Mouse (Mus musculus) kidney, embryonic 16.5 days (tissue): ENCODE measurements around the gene Rab15. TPM values are rescaled to one million over a fixed set of nuclear protein-coding genes. Genes with fewer than 3 reads are reported as not detected.
"Not testable (repeated sequence)": the region's sequence is repeated elsewhere in the genome, so short reads cannot be mapped to it uniquely, and the experiment has no call there.

Source experiments
- ATAC-seq: fragments of 200-750 bp; cut with Nextera tagmentation; 2 replicates; pipeline ENCODE4 v1.8.0; 2017; ENCODE audit warnings: moderate TSS enrichment; ENCODE audit not compliant: low FRiP score, low TSS enrichment
- H3K27ac ChIP-seq: fragments of 300-500 bp; sonication (generic); 2 replicates; pipeline ENCODE4 v1.5.1; 2014; ENCODE audit warnings: low read length
- H3K27me3 ChIP-seq: fragments of 300-500 bp; sonication (generic); 2 replicates; pipeline ENCODE4 v1.6.1; 2014; ENCODE audit warnings: low read length, control low read depth, mixed read lengths; ENCODE audit not compliant: insufficient read depth
- H3K36me3 ChIP-seq: fragments of 300-500 bp; sonication (generic); 2 replicates; pipeline ENCODE4 v1.6.1; 2014; ENCODE audit warnings: low read length, control low read depth, mixed read lengths; ENCODE audit not compliant: insufficient read depth
- H3K4me1 ChIP-seq: fragments of 300-500 bp; sonication (generic); 2 replicates; pipeline ENCODE4 v1.6.1; 2014; ENCODE audit warnings: low read length, control low read depth, mixed read lengths; ENCODE audit not compliant: insufficient read depth
- H3K4me2 ChIP-seq: fragments of 300-500 bp; sonication (generic); replicated peaks from 2 replicates; pipeline ENCODE4 v1.6.1; 2014; ENCODE audit warnings: low read depth, low read length
- H3K4me3 ChIP-seq: fragments of 300-500 bp; sonication (generic); 2 replicates; pipeline ENCODE4 v1.5.1; 2014; ENCODE audit warnings: mild to moderate bottlenecking, low read length
- H3K9ac ChIP-seq: fragments of 300-500 bp; sonication (generic); replicated peaks from 2 replicates; pipeline ENCODE4 v1.6.1; 2014; ENCODE audit warnings: low read length
- H3K9me3 ChIP-seq: fragments of 300-500 bp; sonication (generic); 2 replicates; pipeline ENCODE4 v1.6.1; 2016; ENCODE audit warnings: low read length, control low read depth
- WGBS: fragments of 180-500 bp; shearing (Covaris S2); extraction: QIAGEN DNeasy Blood & Tissue Kit; methylation state at CpG from one replicate; pipeline ENCODE4 v1.1.7; 2014; 5-methylcytosine and 5-hydroxymethylcytosine counted together
- polyA plus RNA-seq: library from polyadenylated mRNA; unstranded; fragments of >200 nt; fragmentation: Nextera tagmentation; extraction: Ambion mirVana; gene quantifications from 2 replicates; pipeline ENCODE4 v1.2.1, GENCODE M21; 2015

Rab15 gene
- 13.6 and 14.2 TPM in 2 replicates for polyA plus RNA-seq

DNA sequence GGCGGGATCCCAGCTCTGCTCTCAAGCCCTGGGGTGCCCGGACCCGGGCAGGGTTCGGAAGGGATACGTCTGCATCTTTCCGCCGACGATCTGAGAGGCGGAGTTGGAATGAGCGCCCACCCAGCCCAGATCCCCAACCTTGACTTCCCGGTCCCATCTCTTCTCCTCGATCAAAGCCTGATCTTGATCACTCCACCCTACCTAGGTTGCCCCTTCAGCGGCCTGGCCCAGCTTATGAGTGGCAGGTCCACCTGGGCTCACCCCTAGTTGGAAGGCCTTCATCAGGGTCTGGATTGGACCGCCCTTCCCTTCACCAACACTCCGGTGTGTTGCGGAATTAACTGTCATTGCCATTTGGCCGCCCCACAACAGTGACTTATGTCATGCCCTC, at the start of gene Rab15:
Rab15 (minus strand) TSS at position 258 of the 391 bp plus-strand sequence.
- Histone ChIP-seq H3K36me3 (no peaks in the 10 kb centered on the region), H3K9me3 (no peaks in the 10 kb centered on the region), H3K4me3 (peak within 1 kb of the TSS; percentile 54), H3K4me2 (peak within 1 kb of the TSS; percentile 75), H3K27ac (no peak within 1 kb of the TSS), H3K9ac (peak within 1 kb of the TSS; percentile 72), H3K27me3 (peaks cover 37% of the 10 kb centered on the region), H3K4me1 (peaks cover 16% of the 10 kb centered on the region)
- peak; percentile 17; the same call in 1 of the 2 replicates for ATAC-seq
- 2% methylated on average over 17 of the region's 17 CpGs for WGBS

DNA sequence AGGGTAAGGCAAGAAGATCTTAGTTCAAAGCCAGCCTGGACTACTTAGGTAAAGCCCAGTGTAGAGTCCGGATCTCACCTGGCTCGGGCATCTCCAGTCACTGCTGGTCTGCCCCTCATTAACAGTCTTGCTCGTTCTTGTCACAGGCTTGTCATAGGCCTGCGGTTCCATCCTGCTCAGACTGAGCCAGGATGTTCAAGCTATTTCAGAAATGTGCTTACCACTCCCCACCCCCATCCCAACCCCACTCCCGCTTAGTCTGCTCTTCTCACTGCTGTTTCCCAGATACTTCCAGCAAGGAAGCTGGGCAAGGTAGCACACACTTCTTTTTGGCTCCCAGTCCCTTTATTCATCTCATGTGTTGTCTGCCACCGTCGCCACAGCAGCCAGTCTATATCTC, 46.9 kb upstream of the Rab15 start:
- 89% methylated on average over 7 of the region's 7 CpGs for WGBS
- Histone ChIP-seq H3K9ac (no peak overlapping the region), H3K27me3 (no peaks in the 10 kb centered on the region), H3K4me1 (0 out of 2 replicates have a peak, but pooled peaks cover under 1% of the 10 kb centered on the region), H3K27ac (no peak overlapping the region), H3K4me2 (no peak overlapping the region), H3K4me3 (no peak overlapping the region), H3K9me3 (no peaks in the 10 kb centered on the region), H3K36me3 (no peaks in the 10 kb centered on the region; the same call in 1 of the 2 replicates)
- ATAC-seq: no peak

DNA sequence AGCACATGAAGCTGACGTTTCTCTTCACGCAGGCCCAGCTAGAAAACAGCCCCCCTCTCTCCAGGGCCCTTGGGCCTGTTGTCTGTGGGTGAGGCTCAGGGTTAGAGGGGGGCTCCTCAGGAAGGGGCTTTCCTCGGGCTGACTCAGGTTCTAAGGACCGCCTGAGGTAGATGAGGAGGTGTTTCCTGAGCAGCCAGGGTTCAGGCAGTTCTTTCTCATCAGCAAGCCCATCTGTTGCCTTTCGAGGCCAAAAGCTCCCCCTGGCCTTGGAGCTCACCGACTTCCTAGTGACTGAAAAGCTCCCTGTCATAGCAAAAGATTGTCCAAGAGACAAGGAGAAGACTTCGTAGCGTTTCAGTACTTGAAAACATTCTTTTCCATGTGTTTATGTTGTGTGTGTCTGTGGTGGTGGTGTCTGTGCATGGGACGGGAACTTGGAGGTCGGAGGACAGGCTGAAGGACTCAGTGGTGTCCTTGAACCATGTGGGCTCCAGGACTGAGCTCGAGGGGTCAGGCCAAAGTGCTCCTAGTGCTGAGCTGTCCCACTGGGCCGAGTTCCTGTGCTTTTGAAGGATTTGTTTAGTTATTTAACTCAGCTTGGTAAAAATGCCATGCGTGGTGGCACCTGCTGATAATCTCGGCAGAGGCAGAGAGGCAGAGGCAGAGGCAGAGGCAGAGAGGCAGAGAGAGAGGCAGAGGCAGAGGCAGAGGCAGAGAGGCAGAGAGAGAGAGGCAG, 45.9 kb upstream of the Rab15 start:
- 74% methylated on average over 14 of the region's 14 CpGs for WGBS
- no peaks in the 10 kb centered on the region for H3K4me1 ChIP-seq

GRCm38 (mm10) chr12:76867586-76868280, 45.0 kb upstream of the Rab15 start:
- Histone ChIP-seq H3K9me3 (no peaks in the 10 kb centered on the region), H3K27ac (no peak overlapping the region), H3K4me2 (no peak overlapping the region), H3K9ac (no peak overlapping the region), H3K36me3 (peaks cover 6% of the 10 kb centered on the region; the same call in 1 of the 2 replicates), H3K27me3 (no peaks in the 10 kb centered on the region), H3K4me1 (no peaks in the 10 kb centered on the region), H3K4me3 (no peak overlapping the region)
- ATAC-seq: no peak
- 70% methylated on average over 10 of the region's 10 CpGs for WGBS

More for the DNA sequence above, 45.9 kb upstream of the Rab15 start:
- Histone ChIP-seq H3K4me3 (no peak overlapping the region), H3K27me3 (no peaks in the 10 kb centered on the region), H3K9ac (no peak overlapping the region), H3K4me2 (no peak overlapping the region), H3K36me3 (no peaks in the 10 kb centered on the region; the same call in 1 of the 2 replicates), H3K9me3 (no peaks in the 10 kb centered on the region), H3K27ac (no peak overlapping the region)
- ATAC-seq: no peak

DNA sequence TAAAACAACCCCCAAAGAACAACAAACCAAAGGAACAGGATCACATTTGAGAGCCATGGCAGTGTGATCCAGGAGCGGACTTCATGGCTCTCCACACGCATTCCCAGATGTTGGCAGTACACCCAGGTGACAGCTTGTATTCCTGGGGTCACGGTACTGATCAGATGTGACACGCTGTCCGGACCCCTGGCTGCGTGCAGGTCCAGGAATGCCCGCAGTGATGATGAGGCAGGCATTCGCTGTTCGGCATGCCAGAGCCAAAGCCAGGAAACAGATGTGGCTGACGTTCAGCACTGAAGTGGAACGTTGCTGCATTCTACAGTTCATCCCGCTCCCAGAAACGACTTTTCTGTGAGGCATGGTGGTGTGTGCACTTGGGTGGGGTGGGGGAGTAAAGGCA, 42.6 kb upstream of the Rab15 start:
- 79% methylated on average over 13 of the region's 13 CpGs for WGBS
- ATAC-seq: no peak
- Histone ChIP-seq H3K27me3 (no peaks in the 10 kb centered on the region), H3K9ac (no peak overlapping the region), H3K4me2 (no peak overlapping the region), H3K4me3 (no peak overlapping the region), H3K9me3 (no peaks in the 10 kb centered on the region), H3K4me1 (no peaks in the 10 kb centered on the region), H3K36me3 (0 out of 2 replicates have a peak, but pooled peaks cover 6% of the 10 kb centered on the region), H3K27ac (no peak overlapping the region)

- WGBS: 66% methylated on average over 11 of the region's 11 CpGs
These were observed 40.9 kb upstream of the Rab15 start for GRCm38 (mm10) chr12:76863651-76864050.

DNA sequence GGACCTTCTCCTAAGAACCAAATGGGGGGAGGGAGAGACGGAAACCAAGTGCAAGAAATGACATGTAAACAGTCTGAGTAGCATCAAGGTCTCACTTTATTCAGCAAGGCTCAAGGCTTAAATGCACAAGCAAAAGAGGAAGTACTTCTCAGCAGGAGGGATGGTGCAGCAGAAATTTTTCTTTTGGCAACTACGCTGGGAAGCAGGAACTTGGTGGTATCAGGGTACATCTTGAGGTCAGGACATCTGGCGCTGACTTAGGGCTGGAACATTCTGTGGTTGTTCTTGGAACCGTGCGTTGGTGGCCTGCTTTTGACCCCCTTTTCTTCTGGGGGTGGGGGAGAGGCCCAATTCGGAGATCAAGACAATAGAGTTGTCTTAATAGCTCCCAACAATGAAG, 36.1 kb upstream of the Rab15 start:
- H3K9me3 ChIP-seq, H3K4me2 ChIP-seq, H3K27ac ChIP-seq, ATAC-seq, H3K4me1 ChIP-seq, H3K36me3 ChIP-seq, H3K9ac ChIP-seq, H3K27me3 ChIP-seq, H3K4me3 ChIP-seq: not testable (repeated sequence)
- 71% methylated on average over 6 of the region's 6 CpGs for WGBS

More at GRCm38 (mm10) chr12:76863651-76864050, 40.9 kb upstream of the Rab15 start:
- no peaks in the 10 kb centered on the region for H3K27me3 ChIP-seq
- H3K4me1 ChIP-seq: no peaks in the 10 kb centered on the region
- no peak overlapping the region for H3K27ac ChIP-seq
- no peaks in the 10 kb centered on the region for H3K9me3 ChIP-seq
- H3K36me3 ChIP-seq: 0 out of 2 replicates have a peak, but pooled peaks cover 6% of the 10 kb centered on the region
- no peak overlapping the region for H3K4me2 ChIP-seq
- H3K9ac ChIP-seq: no peak overlapping the region
- no peak overlapping the region for H3K4me3 ChIP-seq
- no peak; the same call in 1 of the 2 replicates for ATAC-seq

DNA sequence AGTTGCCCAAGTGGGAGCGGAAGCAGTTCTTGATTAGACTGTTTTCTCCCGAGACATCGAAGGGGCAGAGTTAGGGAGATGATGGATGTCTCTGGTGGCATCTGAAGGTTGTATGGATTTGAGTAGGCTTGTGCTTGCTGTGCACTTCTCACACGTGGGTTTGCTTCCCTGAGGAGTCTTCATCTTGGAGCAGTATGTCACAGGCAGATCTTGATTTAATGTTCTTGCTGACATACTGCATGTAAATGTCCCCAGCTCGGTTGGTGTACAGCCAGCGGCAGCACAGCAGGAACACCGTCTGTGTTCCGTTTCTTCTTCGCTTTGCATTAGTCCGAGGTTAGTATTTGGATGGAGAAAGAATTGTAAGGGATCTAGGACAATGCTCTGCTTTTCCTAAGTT, 34.4 kb upstream of the Rab15 start:
- Histone ChIP-seq H3K27ac (no peak overlapping the region), H3K27me3 (no peaks in the 10 kb centered on the region), H3K36me3 (0 out of 2 replicates have a peak, but pooled peaks cover 3% of the 10 kb centered on the region), H3K9me3 (no peaks in the 10 kb centered on the region), H3K4me1 (peaks cover 9% of the 10 kb centered on the region), H3K9ac (no peak overlapping the region), H3K4me2 (no peak overlapping the region), H3K4me3 (no peak overlapping the region)
- 78% methylated on average over 10 of the region's 10 CpGs for WGBS
- ATAC-seq: no peak

DNA sequence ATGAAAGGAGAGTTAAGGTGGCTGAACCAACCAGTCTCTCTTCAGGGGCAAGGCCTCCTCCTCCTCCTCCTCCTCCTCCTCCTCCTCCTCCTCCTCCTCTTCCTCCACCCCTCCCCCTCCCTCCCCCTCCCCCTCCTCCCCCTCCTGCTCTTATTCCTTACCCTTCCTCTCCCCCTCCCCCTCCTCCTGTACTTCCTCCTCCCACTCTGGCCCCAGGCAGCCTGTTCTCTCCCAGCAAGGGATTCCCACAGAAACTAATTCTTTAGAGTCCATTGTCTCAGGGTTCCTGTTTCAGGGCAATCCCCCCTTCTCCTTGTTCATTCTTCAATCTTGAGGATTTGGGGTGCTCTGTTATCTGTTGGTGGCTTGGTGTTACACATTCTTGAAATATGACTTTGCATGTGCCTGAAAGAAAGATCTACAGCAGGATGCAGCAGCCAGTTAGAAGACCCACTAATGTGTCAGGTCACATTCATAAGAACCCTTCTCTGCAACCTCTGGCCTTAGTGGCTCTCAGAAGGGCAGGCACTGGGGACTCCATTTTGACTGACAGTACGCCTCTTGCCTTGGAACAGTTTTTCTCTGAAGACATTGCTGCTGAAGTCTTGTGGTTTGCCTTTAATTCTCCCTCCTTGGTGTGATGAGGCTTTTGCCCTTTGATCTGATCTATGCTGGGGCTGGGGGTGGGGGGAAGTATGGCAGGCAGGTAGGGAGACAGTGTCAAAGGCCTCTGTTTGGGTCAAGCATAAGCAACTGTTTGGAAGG, 30.9 kb upstream of the Rab15 start:
- Histone ChIP-seq H3K9ac (no peak overlapping the region), H3K4me1 (peaks cover 9% of the 10 kb centered on the region), H3K27me3 (no peaks in the 10 kb centered on the region), H3K4me2 (no peak overlapping the region), H3K4me3 (no peak overlapping the region), H3K27ac (no peak overlapping the region), H3K9me3 (no peaks in the 10 kb centered on the region), H3K36me3 (0 out of 2 replicates have a peak, but pooled peaks cover 3% of the 10 kb centered on the region)
- no peak for ATAC-seq
- 93% methylated on average over 1 of the region's 1 CpGs for WGBS
